Mouse (Mus musculus) liver, postnatal 0 days (tissue): Measurements from ENCODE around the gene Dtx3l.

Experiments used
- CTCF ChIP-seq: sonication (generic); IDR thresholded peaks from 2 replicates; pipeline ENCODE4 v1.5.1; 2016; ENCODE audit warnings: antibody characterized with exemption, low read depth
- EP300 ChIP-seq: IDR thresholded peaks from 2 replicates; pipeline ENCODE4 v1.6.1; 2016; ENCODE audit warnings: antibody characterized with exemption, low read depth, mild to moderate bottlenecking

DNA sequence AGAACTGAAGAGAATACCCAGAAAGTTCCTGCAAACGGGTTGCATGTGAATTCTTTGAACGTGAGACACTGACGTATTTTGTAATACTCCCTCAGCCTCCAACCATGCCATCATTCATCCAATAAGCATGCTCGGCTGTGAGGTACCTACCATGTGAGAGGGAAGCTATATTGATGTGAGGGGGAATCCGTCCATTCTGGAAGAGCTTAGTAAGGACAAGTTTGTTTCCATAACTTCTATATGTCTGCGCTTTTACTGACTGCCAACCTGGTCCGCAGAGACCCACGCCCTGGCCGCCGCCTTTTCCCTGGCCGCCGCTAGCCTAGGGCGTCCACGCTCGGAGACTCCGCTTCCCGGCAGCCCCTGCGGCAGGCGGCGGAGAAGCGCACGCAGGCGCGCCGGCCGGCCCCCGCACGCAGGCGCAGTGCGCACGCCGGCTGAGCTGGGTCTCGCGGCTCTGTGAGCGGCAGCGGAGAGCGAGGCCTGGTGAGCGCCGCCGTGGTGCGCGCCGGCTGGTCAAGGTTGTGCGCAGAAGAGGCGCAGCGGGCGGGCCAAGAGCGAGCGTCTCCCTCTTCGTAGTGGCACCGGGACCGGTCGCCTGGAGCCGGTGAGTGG is 44.1 kb upstream of the Dtx3l start:
- TF ChIP-seq CTCF (no peak), EP300 (no peak)
